Mouse (Mus musculus): ENCODE results near the gene Gm20831. TPM values are rescaled to one million over a fixed set of nuclear protein-coding genes. Genes with fewer than 3 reads are reported as not detected.
"Not testable (repeated sequence)": the region's sequence is repeated elsewhere in the genome, so short reads cannot be mapped to it uniquely, and the experiment has no call there.

Gene Gm20831
- not detected in 2 replicates for polyA plus RNA-seq (2015; fragmentation: Nextera tagmentation; extraction: Ambion mirVana)

GRCm38 (mm10) chrY:17874441-17874840 lies at the start of gene Gm20831, which contains the start of gene Gm20772:
Gene Gm20831, plus strand, starts transcription at chrY:17874741.
Gene Gm20772, plus strand, starts transcription at chrY:17874741.
- not testable (repeated sequence) for ATAC-seq (replicated peaks; ENCODE audit: low FRiP score, low read depth); H3K9me3 ChIP-seq (replicated peaks; ENCODE audit: low read length); H3K27ac ChIP-seq; H3K27me3 ChIP-seq (ENCODE audit: insufficient read depth, low read length); H3K36me3 ChIP-seq (ENCODE audit: insufficient read depth, low read length); H3K4me1 ChIP-seq (replicated peaks; ENCODE audit: insufficient read depth, low read length); H3K4me3 ChIP-seq (replicated peaks; ENCODE audit: low read depth, low read length); DNase-seq (ENCODE audit: low spot score); H3K9ac ChIP-seq (ENCODE audit: low read depth, low read length); H3K4me2 ChIP-seq (ENCODE audit: low read length)

- not testable (repeated sequence) for DNase-seq (ENCODE audit: low spot score); H3K27me3 ChIP-seq (ENCODE audit: insufficient read depth, low read length); H3K4me3 ChIP-seq (replicated peaks; ENCODE audit: low read depth, low read length); H3K36me3 ChIP-seq (ENCODE audit: insufficient read depth, low read length); H3K9me3 ChIP-seq (replicated peaks; ENCODE audit: low read length); ATAC-seq (replicated peaks; ENCODE audit: low FRiP score, low read depth); H3K9ac ChIP-seq (ENCODE audit: low read depth, low read length); H3K27ac ChIP-seq; H3K4me2 ChIP-seq (ENCODE audit: low read length); H3K4me1 ChIP-seq (replicated peaks; ENCODE audit: insufficient read depth, low read length)
- WGBS, result no CpG with 5 or more reads among the region's 3 CpGs
These were observed 28.4 kb upstream of the Gm20831 start, which contains the start of gene Gm21904 for GRCm38 (mm10) chrY:17846166-17846565. Gene Gm21904, minus strand, starts transcription at chrY:17846266.

- H3K36me3 ChIP-seq (ENCODE audit: insufficient read depth, low read length); DNase-seq (ENCODE audit: low spot score); ATAC-seq (replicated peaks; ENCODE audit: low FRiP score, low read depth); H3K4me1 ChIP-seq (replicated peaks; ENCODE audit: insufficient read depth, low read length); H3K27ac ChIP-seq; H3K9me3 ChIP-seq (replicated peaks; ENCODE audit: low read length); H3K4me2 ChIP-seq (ENCODE audit: low read length); H3K9ac ChIP-seq (ENCODE audit: low read depth, low read length); H3K4me3 ChIP-seq (replicated peaks; ENCODE audit: low read depth, low read length); H3K27me3 ChIP-seq (ENCODE audit: insufficient read depth, low read length): not testable (repeated sequence)
- no CpG with 5 or more reads among the region's 1 CpGs for WGBS
These were observed 62.7 kb downstream of the Gm20831 start, which contains the start of gene Srsy for GRCm38 (mm10) chrY:17937230-17937629. Gene Srsy, minus strand, starts transcription at chrY:17937330.

Other genes starting within 250 kb of the Gm20831 start
- gene Gm21904, start 28.5 kb upstream of the Gm20831 start, polyA plus RNA-seq (2015; fragmentation: Nextera tagmentation; extraction: Ambion mirVana), result not detected in 2 replicates
- gene Gm20772, start within 50 bp of the Gm20831 start, polyA plus RNA-seq (2015; fragmentation: Nextera tagmentation; extraction: Ambion mirVana), result not detected in 2 replicates
- not detected in 2 replicates for gene Srsy, start 62.6 kb downstream of the Gm20831 start, polyA plus RNA-seq (2015; fragmentation: Nextera tagmentation; extraction: Ambion mirVana)
- gene Gm21764, start 187.1 kb downstream of the Gm20831 start, polyA plus RNA-seq (2015; fragmentation: Nextera tagmentation; extraction: Ambion mirVana), result not detected in 2 replicates
- not detected in 2 replicates for gene Ssty1, start 214.4 kb downstream of the Gm20831 start, polyA plus RNA-seq (2015; fragmentation: Nextera tagmentation; extraction: Ambion mirVana)

All from kidney, postnatal 0 days (tissue).